Mouse (Mus musculus) megakaryocyte, embryonic 14.5 days (primary cell): ENCODE data around the gene Qprt. TPM values are rescaled to one million over a fixed set of nuclear protein-coding genes. Genes with fewer than 3 reads are reported as not detected.

Experiments used
- H3K27me3 ChIP-seq: replicated peaks from 2 replicates; pipeline ENCODE3; 2012; ENCODE audit warnings: inconsistent platforms
- H3K36me3 ChIP-seq: replicated peaks from 2 replicates; pipeline ENCODE3; 2012; ENCODE audit warnings: low read length, inconsistent platforms, mixed read lengths
- H3K4me1 ChIP-seq: 2 replicates; pipeline ENCODE4 v1.6.1; 2012; ENCODE audit warnings: inconsistent platforms
- H3K4me3 ChIP-seq: replicated peaks from 2 replicates; pipeline ENCODE3; 2012; ENCODE audit warnings: moderate library complexity, mild to moderate bottlenecking, inconsistent platforms
- H3K9me3 ChIP-seq: 2 replicates; pipeline ENCODE4 v1.6.1; 2012; ENCODE audit warnings: inconsistent platforms
- FLI1 ChIP-seq: IDR thresholded peaks from 2 replicates; pipeline ENCODE4 v1.6.1; 2012; ENCODE audit warnings: low read length, inconsistent platforms, mixed read lengths
- GATA1 ChIP-seq: IDR thresholded peaks from 3 replicates; pipeline ENCODE4 v1.6.1; 2012; ENCODE audit warnings: mixed read lengths, low read length, inconsistent platforms, borderline replicate concordance
- polyA plus RNA-seq: library from polyadenylated mRNA; stranded (reverse); fragments of >175 nt; gene quantifications from 2 replicates; pipeline ENCODE4 v1.2.3, GENCODE M21; 2012; ENCODE audit warnings: low replicate concordance; ENCODE audit not compliant: insufficient read depth

Gene Qprt
- polyA plus RNA-seq, 1 experiment, result not detected

- TF ChIP-seq FLI1, result no peak
- H3K27me3 ChIP-seq, result no peaks in the 10 kb centered on the region
- H3K36me3 ChIP-seq, result peaks cover 41% of the 10 kb centered on the region
- peaks cover 61% of the 10 kb centered on the region for H3K4me1 ChIP-seq
- peak overlapping the region; percentile 77 for H3K4me3 ChIP-seq
- no peaks in the 10 kb centered on the region for H3K9me3 ChIP-seq
Measured at GRCm38 (mm10) chr7:127134821-127135447, 12.9 kb upstream of the Qprt start.

GRCm38 (mm10) chr7:127133125-127133524 is 11.1 kb upstream of the Qprt start:
- TF ChIP-seq GATA1 (no peak), FLI1 (no peak)
- no peaks in the 10 kb centered on the region for H3K9me3 ChIP-seq
- H3K36me3 ChIP-seq, result peaks cover 41% of the 10 kb centered on the region
- H3K4me1 ChIP-seq, result peaks cover 64% of the 10 kb centered on the region
- H3K4me3 ChIP-seq, result no peak overlapping the region
- no peaks in the 10 kb centered on the region for H3K27me3 ChIP-seq

- Histone ChIP-seq H3K9me3 (peaks cover 2% of the 10 kb centered on the region), H3K4me1 (peaks cover 33% of the 10 kb centered on the region), H3K27me3 (no peaks in the 10 kb centered on the region), H3K4me3 (no peak overlapping the region), H3K36me3 (peaks cover 22% of the 10 kb centered on the region)
- TF ChIP-seq GATA1 (no peak), FLI1 (no peak)
Measured at GRCm38 (mm10) chr7:127129638-127130037, 7.6 kb upstream of the Qprt start.

GRCm38 (mm10) chr7:127121061-127121910 is 740 bp downstream of the Qprt start:
- Histone ChIP-seq H3K9me3 (peaks cover 16% of the 10 kb centered on the region), H3K27me3 (no peaks in the 10 kb centered on the region), H3K36me3 (peaks cover 4% of the 10 kb centered on the region), H3K4me3 (no peak overlapping the region), H3K4me1 (peaks cover 37% of the 10 kb centered on the region)
- TF ChIP-seq FLI1 (no peak), GATA1 (no peak)

GRCm38 (mm10) chr7:127118671-127119445 is 3.2 kb downstream of the Qprt start:
- H3K27me3 ChIP-seq, result no peaks in the 10 kb centered on the region
- no peaks in the 10 kb centered on the region for H3K36me3 ChIP-seq
- H3K4me1 ChIP-seq, result peaks cover 48% of the 10 kb centered on the region

GRCm38 (mm10) chr7:127117948-127118347 is 4.1 kb downstream of the Qprt start:
- no peaks in the 10 kb centered on the region for H3K27me3 ChIP-seq
- no peak overlapping the region for H3K4me3 ChIP-seq
- peaks cover 53% of the 10 kb centered on the region for H3K4me1 ChIP-seq
- H3K9me3 ChIP-seq, result no peaks in the 10 kb centered on the region
- TF ChIP-seq GATA1 (no peak), FLI1 (no peak)
- H3K36me3 ChIP-seq, result no peaks in the 10 kb centered on the region

More at GRCm38 (mm10) chr7:127118671-127119445, 3.2 kb downstream of the Qprt start:
- Histone ChIP-seq H3K9me3 (peaks cover 7% of the 10 kb centered on the region; the same call in 1 of the 2 replicates), H3K4me3 (no peak overlapping the region)
- TF ChIP-seq GATA1 (no peak), FLI1 (no peak)

- Histone ChIP-seq H3K4me1 (peaks cover 61% of the 10 kb centered on the region), H3K36me3 (no peaks in the 10 kb centered on the region), H3K9me3 (no peaks in the 10 kb centered on the region), H3K27me3 (no peaks in the 10 kb centered on the region), H3K4me3 (no peak overlapping the region)
- TF ChIP-seq FLI1 (no peak), GATA1 (no peak)
Measured at GRCm38 (mm10) chr7:127116331-127116935, 5.6 kb downstream of the Qprt start.

- Histone ChIP-seq H3K4me1 (peaks cover 70% of the 10 kb centered on the region), H3K9me3 (no peaks in the 10 kb centered on the region), H3K27me3 (no peaks in the 10 kb centered on the region), H3K4me3 (no peak overlapping the region), H3K36me3 (no peaks in the 10 kb centered on the region)
- TF ChIP-seq GATA1, result no peak
- no peak for TF ChIP-seq FLI1
Measured at GRCm38 (mm10) chr7:127114920-127115319, 7.1 kb downstream of the Qprt start.

GRCm38 (mm10) chr7:127113614-127114259 is 8.3 kb downstream of the Qprt start:
- peaks cover 70% of the 10 kb centered on the region for H3K4me1 ChIP-seq
- no peaks in the 10 kb centered on the region for H3K27me3 ChIP-seq
- no peak for TF ChIP-seq GATA1
- no peak for TF ChIP-seq FLI1
- H3K36me3 ChIP-seq, result no peaks in the 10 kb centered on the region
- H3K9me3 ChIP-seq, result no peaks in the 10 kb centered on the region
- H3K4me3 ChIP-seq, result peak overlapping the region; percentile 76
